Mouse (Mus musculus): ENCODE measurements around the gene Olfr329-ps.
A peak's percentile ranks its signal among the peaks of the same experiment; 100 is the strongest.
"Not testable (repeated sequence)": the region's sequence is repeated elsewhere in the genome, so short reads cannot be mapped to it uniquely, and the experiment has no call there.

Gene Olfr329-ps

GRCm38 (mm10) chr11:58546322-58546721 is at the start of gene Olfr329-ps:
TSS of gene Olfr329-ps (minus strand) at chr11:58546422.
- DNase-seq (ENCODE audit: low spot score in 2 of 2), result no peak

GRCm38 (mm10) chr11:58594814-58595213 is 48.6 kb upstream of the Olfr329-ps start, which contains the start of gene Olfr324:
TSS of gene Olfr324 (plus strand) at chr11:58595114.
- DNase-seq (ENCODE audit: low spot score in 2 of 2), result no peak

- no peak for DNase-seq (ENCODE audit: low spot score in 2 of 2)
These were observed 42.5 kb upstream of the Olfr329-ps start for GRCm38 (mm10) chr11:58588620-58589250.

GRCm38 (mm10) chr11:58587898-58588348 is 41.7 kb upstream of the Olfr329-ps start:
- peak in 1 of 2 experiments; percentile 22 for DNase-seq (ENCODE audit: low spot score in 2 of 2)

GRCm38 (mm10) chr11:58578636-58579035 is 32.4 kb upstream of the Olfr329-ps start:
- peak in 1 of 2 experiments; percentile 7 for DNase-seq (ENCODE audit: low spot score in 2 of 2)

GRCm38 (mm10) chr11:58577430-58577829 is 31.2 kb upstream of the Olfr329-ps start, which contains the start of gene Olfr325:
TSS of gene Olfr325 (plus strand) at chr11:58577730.
- no peak for DNase-seq (ENCODE audit: low spot score in 2 of 2)

GRCm38 (mm10) chr11:58570405-58570804 is 24.2 kb upstream of the Olfr329-ps start, which contains the start of gene Olfr224:
TSS of gene Olfr224 (minus strand) at chr11:58570553.
- no peak for DNase-seq (ENCODE audit: low spot score in 2 of 2)

GRCm38 (mm10) chr11:58555536-58555935 is 9.3 kb upstream of the Olfr329-ps start, which contains the start of gene Olfr328:
TSS of gene Olfr328 (minus strand) at chr11:58555636.
- no peak for DNase-seq (ENCODE audit: low spot score in 2 of 2)

GRCm38 (mm10) chr11:58534736-58535135 is 11.5 kb downstream of the Olfr329-ps start, which contains the start of gene Olfr330:
TSS of gene Olfr330 (minus strand) at chr11:58534836.
- not testable (repeated sequence) for DNase-seq (ENCODE audit: low spot score in 2 of 2)

- peak; percentile 5 to 12 for DNase-seq (ENCODE audit: low spot score in 2 of 2)
These were observed 26.5 kb downstream of the Olfr329-ps start for GRCm38 (mm10) chr11:58519756-58520155.

GRCm38 (mm10) chr11:58518916-58519315 is 27.3 kb downstream of the Olfr329-ps start:
- peak; percentile 62 to 64 for DNase-seq (ENCODE audit: low spot score in 2 of 2)

GRCm38 (mm10) chr11:58509058-58509457 is 37.2 kb downstream of the Olfr329-ps start:
- DNase-seq (ENCODE audit: low spot score in 2 of 2), result not testable (repeated sequence)

- DNase-seq (ENCODE audit: low spot score in 2 of 2), result not testable (repeated sequence)
These were observed 43.8 kb downstream of the Olfr329-ps start, which contains the start of gene Olfr331 for GRCm38 (mm10) chr11:58502472-58502871. TSS of gene Olfr331 (minus strand) at chr11:58502572.

GRCm38 (mm10) chr11:58499290-58499689 is 46.9 kb downstream of the Olfr329-ps start:
- DNase-seq (ENCODE audit: low spot score in 2 of 2), result no peak

- DNase-seq (ENCODE audit: low spot score in 2 of 2), result no peak
These were observed 47.5 kb downstream of the Olfr329-ps start for GRCm38 (mm10) chr11:58498761-58499160.

- DNase-seq (ENCODE audit: low spot score in 2 of 2), result no peak
These were observed 53.8 kb downstream of the Olfr329-ps start, which contains the start of gene Olfr332 for GRCm38 (mm10) chr11:58492455-58492854. TSS of gene Olfr332 (minus strand) at chr11:58492555.

All from frontal cortex, postnatal 14 days (tissue).